Mouse (Mus musculus): ENCODE results near the gene Ano4.

DNA sequence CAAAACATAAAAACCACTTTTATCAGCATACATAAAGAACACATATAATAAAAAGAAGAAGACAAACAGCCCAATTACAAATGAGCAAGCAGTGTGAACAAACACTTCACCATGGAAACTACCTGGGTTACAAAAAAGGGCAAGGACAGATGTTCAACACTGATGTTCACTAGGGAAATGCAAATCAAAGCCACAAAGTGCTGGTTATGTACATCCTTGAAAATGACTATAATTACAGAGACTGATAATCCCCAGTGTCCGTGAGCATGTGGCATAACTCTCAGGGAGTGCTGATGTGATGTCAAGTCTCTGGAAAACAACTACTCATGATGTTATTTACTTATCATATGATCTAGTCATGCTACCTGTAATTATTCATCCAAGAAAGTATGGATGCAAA, 336.3 kb downstream of the Ano4 start:
- no peak for TF ChIP-seq MAX (IDR thresholded peaks at IDR 0.05; ENCODE audit: low read length)
- TF ChIP-seq RAD21 (IDR thresholded peaks at IDR 0.05; ENCODE audit: low read depth, low read length), result no peak
- TF ChIP-seq MXI1 (IDR thresholded peaks at IDR 0.05; ENCODE audit: low read depth, low read length), result no peak
- no peak for TF ChIP-seq POLR2AphosphoS5 (IDR thresholded peaks at IDR 0.05; ENCODE audit: borderline replicate concordance, low read depth, low read length)
- TF ChIP-seq CHD2 (IDR thresholded peaks at IDR 0.05; ENCODE audit: low read length), result no peak
- no peak for TF ChIP-seq CTCF (IDR thresholded peaks at IDR 0.05 in 2 of 3, conservative IDR thresholded peaks at IDR 0.05 in 1 of 3; ENCODE audit: control insufficient read depth in 1 of 3, insufficient read depth in 1 of 3, low read depth in 2 of 3, low read length in 3 of 3, poor library complexity in 1 of 3, severe bottlenecking in 1 of 3)
- TF ChIP-seq JUND (IDR thresholded peaks at IDR 0.05; ENCODE audit: low read depth, low read length), result no peak
